Mouse (Mus musculus): ENCODE data around the gene Fscn2.

DNA sequence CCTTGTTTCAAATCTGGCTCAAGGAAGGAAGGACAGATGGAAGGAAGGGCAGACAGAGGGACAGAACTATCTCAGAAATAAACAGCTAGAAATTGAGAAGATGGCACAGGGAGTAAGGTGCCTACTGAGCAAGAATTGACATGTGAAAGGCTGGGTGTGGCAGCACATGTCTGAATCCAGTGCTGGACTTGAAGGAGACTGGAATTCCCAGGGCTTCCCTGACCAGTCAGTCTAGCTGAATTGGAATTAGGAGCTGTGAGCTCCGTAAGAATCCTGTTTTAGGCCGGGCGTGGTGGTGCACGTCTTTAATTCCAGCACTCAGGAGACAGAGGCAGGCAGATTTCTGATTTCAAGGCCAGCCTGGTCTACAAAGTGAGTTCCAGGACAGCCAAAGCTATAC lies 19.7 kb upstream of the Fscn2 start:
- TF ChIP-seq POLR2A (IDR thresholded peaks at IDR 0.05; ENCODE audit: low read depth, low read length) (no peak), CTCF (conservative IDR thresholded peaks at IDR 0.05; ENCODE audit: insufficient read depth, insufficient read length, low read depth, low read length) (no peak)
